Mouse (Mus musculus) midbrain, embryonic 15.5 days (tissue): Measurements from ENCODE around the gene Gm3448. TPM values are rescaled to one million over a fixed set of nuclear protein-coding genes. Genes with fewer than 3 reads are reported as not detected.
"Not testable (repeated sequence)": the region's sequence is repeated elsewhere in the genome, so short reads cannot be mapped to it uniquely, and the experiment has no call there.

Source experiments
- ATAC-seq: fragments of 200-750 bp; cut with Nextera tagmentation; replicated peaks from 2 replicates; pipeline ENCODE4 v1.8.0; 2017; ENCODE audit warnings: moderate TSS enrichment
- H3K27ac ChIP-seq: fragments of 300-500 bp; sonication (generic); 2 replicates; pipeline ENCODE4 v1.5.1; 2015; ENCODE audit warnings: mild to moderate bottlenecking, inconsistent platforms
- H3K27me3 ChIP-seq: fragments of 300-500 bp; sonication (generic); replicated peaks from 2 replicates; pipeline ENCODE4 v1.6.1; 2015; ENCODE audit warnings: inconsistent platforms
- H3K36me3 ChIP-seq: fragments of 300-500 bp; sonication (generic); replicated peaks from 2 replicates; pipeline ENCODE4 v1.6.1; 2015; ENCODE audit warnings: inconsistent platforms
- H3K4me1 ChIP-seq: fragments of 300-500 bp; sonication (generic); 2 replicates; pipeline ENCODE4 v1.6.1; 2015; ENCODE audit warnings: inconsistent platforms
- H3K4me2 ChIP-seq: fragments of 300-500 bp; sonication (generic); 2 replicates; pipeline ENCODE4 v1.6.1; 2015; ENCODE audit warnings: inconsistent platforms, mild to moderate bottlenecking, moderate library complexity
- H3K4me3 ChIP-seq: fragments of 300-500 bp; sonication (generic); 2 replicates; pipeline ENCODE4 v1.5.1; 2015; ENCODE audit warnings: mild to moderate bottlenecking, inconsistent platforms
- H3K9ac ChIP-seq: fragments of 300-500 bp; sonication (generic); 2 replicates; pipeline ENCODE4 v1.6.1; 2015; ENCODE audit warnings: mild to moderate bottlenecking, inconsistent platforms
- H3K9me3 ChIP-seq: fragments of 300-500 bp; sonication (generic); 2 replicates; pipeline ENCODE4 v1.6.1; 2016; ENCODE audit warnings: inconsistent platforms
- WGBS: fragments of 180-500 bp; shearing (Covaris S2); methylation state at CpG from one replicate; pipeline ENCODE4 v1.1.7; 2015; ENCODE audit warnings: mixed read lengths; 5-methylcytosine and 5-hydroxymethylcytosine counted together
- polyA plus RNA-seq: library from polyadenylated mRNA; unstranded; fragments of >200 nt; fragmentation: Nextera tagmentation; extraction: Ambion mirVana; gene quantifications from 2 replicates; pipeline ENCODE4 v1.2.1, GENCODE M21; 2015

Gene Gm3448
- polyA plus RNA-seq, 1 experiment from 2014 or later = 5.0 TPM

- peak; percentile 89 for ATAC-seq
Measured at GRCm38 (mm10) chr17:15065391-15066024, 24.2 kb upstream of the Gm3448 start.

DNA sequence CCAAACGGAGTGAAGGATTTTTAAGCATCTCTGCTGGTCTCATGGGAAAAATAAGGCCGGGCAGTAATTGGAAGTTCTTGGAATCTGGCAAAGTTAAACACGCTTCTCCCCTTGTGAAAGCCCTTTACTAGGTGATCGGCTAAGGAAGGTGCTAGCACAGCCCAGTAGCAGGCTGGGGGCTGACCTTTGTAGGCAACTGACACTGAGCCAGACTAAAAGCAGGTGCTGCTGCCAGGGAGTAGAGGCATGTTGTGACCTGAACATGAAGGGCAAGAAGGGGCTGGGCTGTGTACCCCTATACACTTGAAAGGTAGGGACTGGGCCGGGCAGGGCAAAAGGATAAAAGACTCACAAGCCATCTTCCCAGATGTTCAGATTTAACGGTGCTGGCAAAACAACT, 19.0 kb upstream of the Gm3448 start:
- Histone ChIP-seq H3K4me2 (no peak overlapping the region), H3K9ac (no peak overlapping the region), H3K27me3 (no peaks in the 10 kb centered on the region), H3K4me3 (no peak overlapping the region), H3K4me1 (no peaks in the 10 kb centered on the region), H3K27ac (no peak overlapping the region), H3K9me3 (no peaks in the 10 kb centered on the region), H3K36me3 (peaks cover 22% of the 10 kb centered on the region)
- 95% methylated on average over 6 of the region's 6 CpGs for WGBS
- no peak for ATAC-seq

More at GRCm38 (mm10) chr17:15065391-15066024, 24.2 kb upstream of the Gm3448 start:
- H3K36me3 ChIP-seq = no peaks in the 10 kb centered on the region; the same call in 1 of the 2 replicates
- peak overlapping the region; percentile 23 for H3K4me3 ChIP-seq
- H3K4me1 ChIP-seq = peaks cover 8% of the 10 kb centered on the region
- no peaks in the 10 kb centered on the region for H3K27me3 ChIP-seq
- 41% methylated on average over 13 of the region's 13 CpGs for WGBS
- peak overlapping the region; percentile 75 for H3K27ac ChIP-seq
- H3K4me2 ChIP-seq = peak overlapping the region; percentile 46
- H3K9me3 ChIP-seq = no peaks in the 10 kb centered on the region
- H3K9ac ChIP-seq = peak overlapping the region; percentile 31

GRCm38 (mm10) chr17:15059646-15060045, 18.3 kb upstream of the Gm3448 start:
- 93% methylated on average over 14 of the region's 14 CpGs for WGBS
- Histone ChIP-seq H3K36me3 (peaks cover 25% of the 10 kb centered on the region), H3K27me3 (no peaks in the 10 kb centered on the region), H3K4me2 (no peak overlapping the region), H3K9ac (no peak overlapping the region), H3K4me3 (no peak overlapping the region), H3K9me3 (no peaks in the 10 kb centered on the region), H3K27ac (no peak overlapping the region), H3K4me1 (no peaks in the 10 kb centered on the region)
- no peak for ATAC-seq

DNA sequence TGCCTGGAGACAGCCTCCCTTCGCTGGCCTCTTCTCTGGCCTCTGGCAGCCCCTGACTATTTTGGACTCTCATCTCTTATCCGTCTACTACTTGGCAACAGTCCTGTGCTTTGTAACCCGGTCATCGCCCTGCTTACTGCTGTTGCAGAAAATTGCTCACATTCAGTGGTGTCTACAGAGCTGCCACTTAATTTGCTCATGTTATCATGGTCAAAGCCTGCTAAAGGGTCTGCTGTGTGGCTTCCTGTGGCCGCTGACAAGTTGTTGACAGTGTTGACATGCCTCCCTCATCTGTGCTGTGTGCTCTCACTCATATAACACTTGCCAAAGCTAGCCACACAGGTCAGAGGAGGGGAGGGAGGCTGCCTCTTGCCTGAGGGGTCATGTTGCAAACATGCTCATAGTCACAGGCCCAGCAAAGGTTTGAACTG, 16.8 kb upstream of the Gm3448 start:
- Histone ChIP-seq H3K4me3 (no peak overlapping the region), H3K27me3 (no peaks in the 10 kb centered on the region), H3K9me3 (no peaks in the 10 kb centered on the region), H3K4me1 (no peaks in the 10 kb centered on the region), H3K27ac (no peak overlapping the region), H3K9ac (no peak overlapping the region), H3K4me2 (no peak overlapping the region), H3K36me3 (peaks cover 25% of the 10 kb centered on the region)
- 88% methylated on average over 5 of the region's 5 CpGs for WGBS
- no peak for ATAC-seq

- no peak overlapping the region for H3K4me3 ChIP-seq
- H3K9ac ChIP-seq = no peak overlapping the region
- H3K4me1 ChIP-seq = no peaks in the 10 kb centered on the region
- H3K36me3 ChIP-seq = peaks cover 25% of the 10 kb centered on the region
- 79% methylated on average over 4 of the region's 4 CpGs for WGBS
- no peak overlapping the region for H3K4me2 ChIP-seq
- H3K27me3 ChIP-seq = no peaks in the 10 kb centered on the region
- no peaks in the 10 kb centered on the region for H3K9me3 ChIP-seq
- no peak overlapping the region for H3K27ac ChIP-seq
- no peak for ATAC-seq
Measured at GRCm38 (mm10) chr17:15055925-15056324, 14.6 kb upstream of the Gm3448 start.

DNA sequence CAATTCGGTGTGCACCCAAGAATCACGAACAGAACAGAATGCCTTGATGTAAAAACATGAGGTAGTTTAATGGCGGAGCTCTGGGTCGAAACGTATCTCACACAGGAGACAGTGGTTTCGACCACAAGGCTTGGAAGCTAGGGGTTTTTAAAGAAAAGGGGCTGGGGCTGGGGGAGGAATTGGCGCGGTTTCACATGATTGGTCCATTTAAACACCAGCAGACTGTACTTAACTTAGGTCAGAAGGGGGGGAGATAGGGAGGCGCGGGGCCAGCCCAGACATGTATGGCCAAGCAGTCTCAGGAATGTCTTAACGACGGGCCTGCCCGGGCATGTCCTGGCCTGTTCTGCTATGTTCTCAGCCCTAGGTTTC, 12.5 kb upstream of the Gm3448 start:
- not testable (repeated sequence) for H3K4me1 ChIP-seq, H3K4me2 ChIP-seq, H3K4me3 ChIP-seq, H3K27ac ChIP-seq, ATAC-seq, H3K9ac ChIP-seq, H3K9me3 ChIP-seq, H3K27me3 ChIP-seq
- peaks cover 13% of the 10 kb centered on the region; the same call in 1 of the 2 replicates for H3K36me3 ChIP-seq
- WGBS = 96% methylated on average over 13 of the region's 13 CpGs

DNA sequence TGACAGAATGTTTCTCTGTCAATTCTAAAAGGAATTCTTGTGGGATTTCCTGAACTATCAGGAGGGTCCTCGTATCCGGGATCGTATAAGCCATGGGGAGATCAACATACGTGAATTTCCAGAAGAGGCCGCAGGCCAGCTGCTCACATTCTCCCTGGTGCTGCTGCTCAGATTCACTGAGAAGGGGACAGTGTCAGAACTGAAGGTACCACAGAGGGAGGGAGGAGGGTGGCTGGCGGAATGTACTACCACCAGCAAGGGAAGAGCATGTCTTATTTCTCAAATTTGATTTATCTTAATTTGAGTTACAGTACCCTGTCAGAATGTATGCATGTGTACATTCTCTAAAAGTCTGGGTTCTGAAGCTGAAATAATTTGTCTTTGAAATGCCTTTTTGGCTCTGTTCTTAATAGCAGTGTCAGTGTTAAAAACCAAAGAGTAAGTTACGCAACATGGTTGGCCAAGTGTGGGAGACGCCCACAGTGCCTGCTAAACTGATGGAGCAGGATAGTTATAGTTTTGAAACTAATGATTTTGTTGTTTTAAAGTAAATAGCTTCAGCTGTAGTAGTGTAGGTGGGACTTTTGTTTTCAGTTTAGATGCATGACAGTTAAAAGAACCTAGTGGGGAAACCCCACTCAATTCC, 12.0 kb upstream of the Gm3448 start:
- H3K4me2 ChIP-seq, H3K4me1 ChIP-seq, H3K27ac ChIP-seq, ATAC-seq, H3K9me3 ChIP-seq, H3K4me3 ChIP-seq, H3K9ac ChIP-seq, H3K27me3 ChIP-seq: not testable (repeated sequence)
- H3K36me3 ChIP-seq = peaks cover 12% of the 10 kb centered on the region; the same call in 1 of the 2 replicates
- 96% methylated on average over 6 of the region's 8 CpGs for WGBS

- H3K36me3 ChIP-seq, H3K9me3 ChIP-seq, H3K27me3 ChIP-seq, H3K27ac ChIP-seq, H3K4me2 ChIP-seq, H3K9ac ChIP-seq, H3K4me3 ChIP-seq, H3K4me1 ChIP-seq, ATAC-seq: not testable (repeated sequence)
- 48% methylated on average over 1 of the region's 1 CpGs for WGBS
Measured at GRCm38 (mm10) chr17:15052766-15053165, 11.4 kb upstream of the Gm3448 start.

DNA sequence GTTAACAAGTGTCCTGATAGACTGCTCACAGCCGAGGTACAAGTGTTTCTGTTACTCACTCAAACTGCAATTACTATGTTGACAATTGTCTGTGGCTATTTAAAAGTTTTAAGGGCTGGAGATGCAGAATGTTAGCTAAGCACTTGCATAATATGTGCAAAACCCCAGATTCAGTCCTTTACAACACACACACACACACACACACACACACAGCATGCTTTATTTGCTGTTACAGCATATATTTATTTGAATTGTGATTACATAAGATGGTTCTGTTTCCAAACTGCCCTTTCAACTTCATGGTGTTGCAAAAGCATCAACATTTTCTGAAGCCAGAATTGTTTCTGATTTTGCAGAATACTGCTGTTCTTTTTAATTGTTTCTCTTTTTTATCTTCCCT, 9.0 kb upstream of the Gm3448 start:
- not testable (repeated sequence) for H3K4me1 ChIP-seq, H3K4me2 ChIP-seq, H3K27ac ChIP-seq, ATAC-seq, H3K4me3 ChIP-seq, H3K9ac ChIP-seq, H3K9me3 ChIP-seq, H3K27me3 ChIP-seq, H3K36me3 ChIP-seq
- no CpG with 5 or more reads among the region's 1 CpGs for WGBS

- H3K4me2 ChIP-seq, H3K27me3 ChIP-seq, H3K27ac ChIP-seq, H3K9ac ChIP-seq, H3K4me1 ChIP-seq, ATAC-seq, H3K4me3 ChIP-seq, H3K36me3 ChIP-seq, H3K9me3 ChIP-seq: not testable (repeated sequence)
- WGBS = no CpG with 5 or more reads among the region's 3 CpGs
Measured at GRCm38 (mm10) chr17:15040455-15040854, 882 bp downstream of the Gm3448 start.

GRCm38 (mm10) chr17:15031414-15031813, 9.9 kb downstream of the Gm3448 start:
- H3K4me2 ChIP-seq, H3K9ac ChIP-seq, H3K9me3 ChIP-seq, H3K4me3 ChIP-seq, H3K27ac ChIP-seq, H3K36me3 ChIP-seq, ATAC-seq, H3K4me1 ChIP-seq, H3K27me3 ChIP-seq: not testable (repeated sequence)
- no CpG with 5 or more reads among the region's 4 CpGs for WGBS

- not testable (repeated sequence) for H3K4me3 ChIP-seq, H3K9me3 ChIP-seq, H3K9ac ChIP-seq, H3K4me1 ChIP-seq, H3K27me3 ChIP-seq, H3K4me2 ChIP-seq, H3K36me3 ChIP-seq, ATAC-seq, H3K27ac ChIP-seq
- WGBS = no CpG with 5 or more reads among the region's 6 CpGs
Measured at GRCm38 (mm10) chr17:15025513-15025912, 15.8 kb downstream of the Gm3448 start.
